Mouse (Mus musculus): ENCODE measurements around the gene Anxa8.

Anxa8 gene

DNA sequence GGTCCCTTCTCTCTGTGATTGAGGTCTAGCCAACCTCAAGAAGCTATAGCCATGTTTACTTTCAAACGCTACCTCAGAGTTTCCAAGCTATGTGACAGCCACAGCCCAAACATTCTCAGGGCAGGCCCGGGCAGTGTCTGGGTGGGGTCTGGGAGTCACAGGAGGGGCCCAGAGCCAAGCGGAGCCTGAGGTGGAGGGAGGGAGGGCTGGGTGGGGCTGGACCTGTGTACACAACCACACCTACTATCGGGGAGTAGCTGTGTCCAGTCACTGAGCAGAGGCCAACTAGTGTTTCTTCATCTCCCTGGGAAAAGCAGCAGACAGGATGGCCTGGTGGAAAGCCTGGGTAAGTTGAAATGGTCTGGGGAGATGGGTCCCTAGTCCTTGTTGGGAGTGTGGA, at the start of gene Anxa8:
TSS of gene Anxa8 (plus strand) at position 251 of the 400 bp plus-strand sequence.
- no peak for ATAC-seq (ENCODE audit: insufficient number of reproducible peaks, low FRiP score, low TSS enrichment)

DNA sequence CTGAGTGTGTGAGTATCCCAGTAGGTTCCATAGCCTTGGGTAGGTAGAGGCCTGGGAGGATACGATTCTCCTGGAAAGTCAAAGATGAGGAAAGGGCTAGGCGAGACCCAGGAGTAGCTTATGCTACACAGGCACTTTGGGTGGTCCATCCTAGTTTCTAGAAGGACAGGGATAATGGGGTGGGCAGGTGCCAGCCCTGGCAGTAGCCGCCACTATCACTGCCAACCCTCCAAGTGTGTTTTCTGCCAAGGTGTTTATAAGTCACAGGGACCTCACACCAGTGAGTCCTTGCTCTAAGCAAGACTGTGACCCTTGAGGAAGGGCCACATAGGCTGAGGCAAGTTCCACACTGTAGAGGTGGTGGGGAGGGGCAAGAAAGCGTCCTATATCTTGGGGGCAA, 44.5 kb upstream of the Anxa8 start:
- ATAC-seq (ENCODE audit: insufficient number of reproducible peaks, low FRiP score, low TSS enrichment): no peak

DNA sequence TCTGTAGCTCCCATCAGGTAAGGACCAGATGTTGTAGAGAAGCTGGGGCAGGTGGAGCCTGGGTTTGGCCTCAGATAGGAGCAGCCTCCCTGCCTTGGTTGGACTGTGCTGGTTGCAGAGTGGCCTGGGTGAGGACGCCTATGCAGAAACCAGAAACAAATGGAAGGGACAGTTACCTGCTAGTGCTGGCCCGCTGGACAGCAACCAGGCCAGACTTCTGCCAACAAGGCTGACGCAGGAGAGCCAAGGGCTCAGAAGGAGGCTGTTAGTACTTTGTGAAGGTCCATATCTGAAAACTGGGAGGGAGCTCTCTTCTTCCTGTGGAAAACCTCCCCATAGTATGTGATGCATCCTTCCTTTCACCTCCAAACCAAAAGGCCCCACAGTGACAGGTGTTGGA, 42.4 kb upstream of the Anxa8 start:
- peak; percentile 57; the same call in 1 of the 2 replicates for ATAC-seq (ENCODE audit: insufficient number of reproducible peaks, low FRiP score, low TSS enrichment)

DNA sequence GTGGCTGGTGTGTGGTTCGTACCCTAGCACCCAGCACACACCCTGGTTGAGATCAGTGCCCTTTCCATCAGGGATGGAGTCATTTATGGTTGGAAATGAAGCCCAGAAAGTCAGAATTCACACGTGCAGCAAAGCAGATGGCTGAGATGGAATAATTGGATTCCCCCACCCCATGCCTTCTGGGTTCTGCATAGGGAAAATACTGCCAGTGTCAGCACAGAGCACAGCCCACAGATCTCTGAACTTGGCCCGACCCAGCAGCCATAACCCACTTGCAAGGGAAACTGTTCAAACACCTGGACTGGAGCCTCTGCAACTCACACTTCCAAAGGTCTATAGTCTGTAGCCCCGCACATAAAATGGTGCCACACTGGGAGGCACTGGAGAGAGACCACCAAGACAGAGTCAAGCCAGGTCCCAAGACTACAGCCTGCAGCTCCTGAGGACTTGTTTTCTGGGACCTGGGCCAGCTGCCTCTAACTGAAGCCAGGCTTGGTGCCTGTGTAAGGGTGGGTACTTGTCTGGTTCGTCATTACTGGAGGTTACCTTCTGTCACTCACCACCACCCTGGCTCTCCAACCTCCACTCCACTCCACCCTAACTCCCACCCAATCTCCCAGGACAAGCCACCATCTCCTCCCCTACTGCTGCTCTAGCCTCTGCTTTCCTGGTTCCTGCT, 35.5 kb upstream of the Anxa8 start:
- ATAC-seq (ENCODE audit: insufficient number of reproducible peaks, low FRiP score, low TSS enrichment): no peak; the same call in 1 of the 2 replicates

GRCm38 (mm10) chr14:34052516-34052915, 33.3 kb upstream of the Anxa8 start, which contains the start of gene Antxrl:
Gene Antxrl (plus strand): TSS chr14:34052707.
- ATAC-seq (ENCODE audit: insufficient number of reproducible peaks, low FRiP score, low TSS enrichment): no peak

- ATAC-seq (ENCODE audit: insufficient number of reproducible peaks, low FRiP score, low TSS enrichment): no peak
Observed at GRCm38 (mm10) chr14:34071665-34072064, 14.1 kb upstream of the Anxa8 start.

- ATAC-seq (ENCODE audit: insufficient number of reproducible peaks, low FRiP score, low TSS enrichment): no peak
Observed at GRCm38 (mm10) chr14:34075346-34075745, 10.4 kb upstream of the Anxa8 start.

GRCm38 (mm10) chr14:34077222-34077621, 8.6 kb upstream of the Anxa8 start:
- ATAC-seq (ENCODE audit: insufficient number of reproducible peaks, low FRiP score, low TSS enrichment): no peak

GRCm38 (mm10) chr14:34078293-34078692, 7.5 kb upstream of the Anxa8 start:
- ATAC-seq (ENCODE audit: insufficient number of reproducible peaks, low FRiP score, low TSS enrichment): no peak

- peak; percentile 60; the same call in 1 of the 2 replicates for ATAC-seq (ENCODE audit: insufficient number of reproducible peaks, low FRiP score, low TSS enrichment)
Observed at GRCm38 (mm10) chr14:34080321-34080997, 5.3 kb upstream of the Anxa8 start.

- no peak for ATAC-seq (ENCODE audit: insufficient number of reproducible peaks, low FRiP score, low TSS enrichment)
Observed at GRCm38 (mm10) chr14:34086806-34087205, 1.0 kb downstream of the Anxa8 start.

DNA sequence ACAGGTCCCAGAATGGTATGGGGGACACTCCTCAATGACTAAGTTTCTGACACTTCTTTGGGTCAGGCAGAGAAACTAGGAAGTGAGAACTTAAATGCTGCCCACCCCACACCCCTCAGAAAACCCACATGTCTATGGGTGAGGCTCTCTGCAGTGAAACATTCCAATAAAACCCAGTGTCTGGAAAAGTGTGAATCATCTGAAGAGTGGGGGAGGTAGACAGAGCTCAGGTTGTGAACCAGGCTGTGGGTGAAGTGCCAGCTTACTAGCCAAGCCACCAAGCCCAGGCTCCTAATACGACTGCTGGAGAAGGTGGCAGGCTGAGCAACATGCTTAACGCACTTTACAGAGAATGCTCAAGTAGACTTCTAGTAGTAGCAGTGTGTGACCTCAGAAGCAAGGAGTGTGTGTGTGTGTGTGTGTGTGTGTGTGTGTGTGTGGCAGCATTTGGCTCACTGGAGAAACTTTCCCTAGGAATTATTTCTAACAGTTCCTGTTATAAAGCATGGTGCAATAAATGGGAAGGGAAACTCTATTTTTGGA, 2.1 kb downstream of the Anxa8 start:
- ATAC-seq (ENCODE audit: insufficient number of reproducible peaks, low FRiP score, low TSS enrichment): no peak

- 0 out of 2 replicates have a peak, but pooled peaks have one; percentile 16 for ATAC-seq (ENCODE audit: insufficient number of reproducible peaks, low FRiP score, low TSS enrichment)
Observed at GRCm38 (mm10) chr14:34089796-34090195, 4.0 kb downstream of the Anxa8 start.

DNA sequence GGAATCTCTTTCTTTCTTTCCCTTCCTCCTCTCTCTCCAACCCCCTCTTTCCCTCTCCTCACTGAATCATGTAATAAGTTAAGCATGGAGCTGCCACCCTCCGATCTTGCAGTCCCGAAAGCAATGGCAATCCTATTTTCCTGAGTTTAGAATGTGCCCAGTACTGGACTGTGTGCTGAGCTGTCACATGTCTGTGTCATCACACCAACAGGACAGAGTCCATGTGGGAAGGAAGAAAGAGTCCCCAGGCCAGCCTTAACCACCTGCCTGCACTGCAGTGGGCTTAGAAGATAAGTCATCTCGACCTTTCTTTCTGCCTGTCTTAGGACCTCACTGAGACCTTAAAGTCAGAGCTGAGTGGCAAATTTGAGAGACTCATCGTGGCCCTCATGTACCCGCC, 5.7 kb downstream of the Anxa8 start:
- ATAC-seq (ENCODE audit: insufficient number of reproducible peaks, low FRiP score, low TSS enrichment): no peak

GRCm38 (mm10) chr14:34092856-34093255, 7.1 kb downstream of the Anxa8 start:
- no peak for ATAC-seq (ENCODE audit: insufficient number of reproducible peaks, low FRiP score, low TSS enrichment)

DNA sequence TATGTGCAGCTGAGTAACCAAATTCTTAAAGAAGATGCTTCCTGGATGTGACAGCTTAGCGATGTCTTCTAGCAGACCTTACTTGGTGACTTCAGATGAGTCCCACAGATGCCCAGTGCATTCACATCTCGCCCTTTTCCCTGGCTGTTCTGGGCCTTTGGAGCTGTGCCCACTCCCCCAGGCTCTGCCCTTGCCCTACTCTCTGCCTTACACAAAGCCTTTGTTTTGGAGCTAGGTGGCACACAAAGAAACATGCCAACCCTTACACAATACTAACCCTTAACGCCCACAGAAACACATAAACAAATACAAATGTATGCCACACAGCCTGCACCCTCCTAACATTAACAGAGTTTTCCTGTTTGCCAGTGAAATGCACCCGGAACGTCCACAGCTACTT, 10.4 kb downstream of the Anxa8 start:
- no peak for ATAC-seq (ENCODE audit: insufficient number of reproducible peaks, low FRiP score, low TSS enrichment)

GRCm38 (mm10) chr14:34102601-34103000, 16.8 kb downstream of the Anxa8 start, which contains the start of gene A630023A22Rik:
Gene A630023A22Rik (minus strand): TSS chr14:34102754.
- no peak for ATAC-seq (ENCODE audit: insufficient number of reproducible peaks, low FRiP score, low TSS enrichment)

- ATAC-seq (ENCODE audit: insufficient number of reproducible peaks, low FRiP score, low TSS enrichment): no peak
Observed at GRCm38 (mm10) chr14:34103855-34104254, 18.1 kb downstream of the Anxa8 start.

DNA sequence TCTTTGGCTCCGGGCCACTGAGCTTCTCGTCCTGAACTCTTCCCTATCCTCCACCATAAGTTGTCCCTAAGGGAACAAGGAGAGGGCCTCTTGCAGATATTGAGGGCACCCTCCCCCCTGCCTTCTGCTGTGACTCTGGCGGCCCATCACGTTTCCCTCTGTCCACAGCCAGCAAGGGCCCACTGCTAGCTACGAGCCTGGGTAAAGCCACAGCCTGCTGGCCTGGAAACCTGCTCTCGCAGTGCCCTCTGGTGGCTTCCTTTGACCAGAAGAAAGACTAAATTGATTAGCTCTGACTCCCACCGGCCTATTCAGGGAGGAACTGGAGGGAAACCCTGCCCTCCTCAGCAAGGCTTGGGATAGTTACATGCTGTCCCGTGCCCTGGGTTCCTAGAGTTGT, 19.1 kb downstream of the Anxa8 start:
- ATAC-seq (ENCODE audit: insufficient number of reproducible peaks, low FRiP score, low TSS enrichment): peak; percentile 69

DNA sequence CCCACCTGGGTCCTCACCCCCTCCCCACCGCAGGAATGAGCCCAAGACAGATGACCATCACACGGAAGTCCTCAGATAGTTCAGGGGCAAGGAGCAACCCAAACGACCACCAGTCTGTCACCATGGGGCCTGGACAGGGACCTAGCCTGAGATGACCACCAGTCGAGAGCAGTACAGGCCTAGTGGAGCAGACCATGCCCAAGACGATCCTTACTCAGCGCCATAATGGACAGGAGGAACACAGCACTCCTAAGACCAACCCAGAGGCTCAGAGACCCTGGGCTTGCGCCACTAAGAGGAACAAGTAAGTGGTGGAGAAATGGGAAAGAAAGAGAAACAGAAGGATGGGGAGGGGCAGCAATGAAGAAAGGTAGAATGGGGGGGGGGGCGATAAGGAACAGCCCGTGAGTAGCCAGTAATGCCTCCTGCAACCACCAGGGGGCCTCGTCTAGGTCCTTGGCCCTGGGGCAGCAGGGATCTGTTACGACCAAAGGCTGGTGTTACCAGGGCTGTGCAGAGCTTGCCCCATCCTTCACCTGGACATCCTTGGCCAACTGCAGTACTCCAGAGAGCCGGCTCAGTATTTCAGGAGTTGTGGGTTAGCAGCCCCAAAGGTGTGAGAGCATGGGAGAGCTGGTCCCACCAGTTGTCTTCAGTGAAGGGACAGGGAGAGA, 20.7 kb downstream of the Anxa8 start:
- ATAC-seq (ENCODE audit: insufficient number of reproducible peaks, low FRiP score, low TSS enrichment): no peak

GRCm38 (mm10) chr14:34107594-34107993, 21.8 kb downstream of the Anxa8 start:
- no peak for ATAC-seq (ENCODE audit: insufficient number of reproducible peaks, low FRiP score, low TSS enrichment)

All from cerebellum, adult (tissue).